Mouse (Mus musculus): Measurements from ENCODE around the gene Igfbp2.

Igfbp2 gene

GRCm38 (mm10) chr1:72853759-72854158 lies 29.5 kb downstream of the Igfbp2 start:
- DNase-seq (ENCODE audit: extremely low read depth, insufficient read length, low spot score) = no peak

- no peak for DNase-seq (ENCODE audit: extremely low read depth, insufficient read length, low spot score)
Measured at GRCm38 (mm10) chr1:72854337-72855237, 30.3 kb downstream of the Igfbp2 start.

- no peak for DNase-seq (ENCODE audit: extremely low read depth, insufficient read length, low spot score)
Measured at GRCm38 (mm10) chr1:72855729-72856128, 31.4 kb downstream of the Igfbp2 start.

- DNase-seq (ENCODE audit: extremely low read depth, insufficient read length, low spot score) = no peak
Measured at GRCm38 (mm10) chr1:72856209-72856909, 32.1 kb downstream of the Igfbp2 start.

- DNase-seq (ENCODE audit: extremely low read depth, insufficient read length, low spot score) = no peak
Measured at GRCm38 (mm10) chr1:72857142-72857541, 32.8 kb downstream of the Igfbp2 start.

GRCm38 (mm10) chr1:72857631-72858030 lies 33.3 kb downstream of the Igfbp2 start:
- no peak for DNase-seq (ENCODE audit: extremely low read depth, insufficient read length, low spot score)

- DNase-seq (ENCODE audit: extremely low read depth, insufficient read length, low spot score) = no peak
Measured at GRCm38 (mm10) chr1:72858286-72858685, 34.0 kb downstream of the Igfbp2 start.

- no peak for DNase-seq (ENCODE audit: extremely low read depth, insufficient read length, low spot score)
Measured at GRCm38 (mm10) chr1:72858874-72859273, 34.6 kb downstream of the Igfbp2 start.

- DNase-seq (ENCODE audit: extremely low read depth, insufficient read length, low spot score) = no peak
Measured at GRCm38 (mm10) chr1:72859963-72860362, 35.7 kb downstream of the Igfbp2 start.

GRCm38 (mm10) chr1:72860502-72860901 lies 36.2 kb downstream of the Igfbp2 start:
- no peak for DNase-seq (ENCODE audit: extremely low read depth, insufficient read length, low spot score)

GRCm38 (mm10) chr1:72861702-72862101 lies 37.4 kb downstream of the Igfbp2 start:
- DNase-seq (ENCODE audit: extremely low read depth, insufficient read length, low spot score) = no peak

- no peak for DNase-seq (ENCODE audit: extremely low read depth, insufficient read length, low spot score)
Measured at GRCm38 (mm10) chr1:72862248-72862647, 37.9 kb downstream of the Igfbp2 start.

GRCm38 (mm10) chr1:72863692-72864091 lies 39.4 kb downstream of the Igfbp2 start:
- DNase-seq (ENCODE audit: extremely low read depth, insufficient read length, low spot score) = no peak

GRCm38 (mm10) chr1:72864272-72864671 lies 40.0 kb downstream of the Igfbp2 start:
- DNase-seq (ENCODE audit: extremely low read depth, insufficient read length, low spot score) = no peak

GRCm38 (mm10) chr1:72865900-72866299 lies 41.6 kb downstream of the Igfbp2 start:
- DNase-seq (ENCODE audit: extremely low read depth, insufficient read length, low spot score) = no peak

- no peak for DNase-seq (ENCODE audit: extremely low read depth, insufficient read length, low spot score)
Measured at GRCm38 (mm10) chr1:72866417-72866816, 42.1 kb downstream of the Igfbp2 start.

GRCm38 (mm10) chr1:72867346-72867745 lies 43.0 kb downstream of the Igfbp2 start:
- no peak for DNase-seq (ENCODE audit: extremely low read depth, insufficient read length, low spot score)

- DNase-seq (ENCODE audit: extremely low read depth, insufficient read length, low spot score) = no peak
Measured at GRCm38 (mm10) chr1:72868429-72869215, 44.3 kb downstream of the Igfbp2 start.

- no peak for DNase-seq (ENCODE audit: extremely low read depth, insufficient read length, low spot score)
Measured at GRCm38 (mm10) chr1:72869275-72869674, 45.0 kb downstream of the Igfbp2 start.

GRCm38 (mm10) chr1:72869681-72870614 lies 45.6 kb downstream of the Igfbp2 start:
- DNase-seq (ENCODE audit: extremely low read depth, insufficient read length, low spot score) = no peak

Data from 3134 (cell line).